Mouse (Mus musculus) midbrain, embryonic 15.5 days (tissue): ENCODE measurements around the gene Cep135. TPM values are rescaled to one million over a fixed set of nuclear protein-coding genes. Genes with fewer than 3 reads are reported as not detected.

Source experiments
- ATAC-seq: fragments of 200-750 bp; cut with Nextera tagmentation; replicated peaks from 2 replicates; pipeline ENCODE4 v1.8.0; 2017; ENCODE audit warnings: moderate TSS enrichment
- H3K27ac ChIP-seq: fragments of 300-500 bp; sonication (generic); 2 replicates; pipeline ENCODE4 v1.5.1; 2015; ENCODE audit warnings: mild to moderate bottlenecking, inconsistent platforms
- H3K27me3 ChIP-seq: fragments of 300-500 bp; sonication (generic); replicated peaks from 2 replicates; pipeline ENCODE4 v1.6.1; 2015; ENCODE audit warnings: inconsistent platforms
- H3K36me3 ChIP-seq: fragments of 300-500 bp; sonication (generic); replicated peaks from 2 replicates; pipeline ENCODE4 v1.6.1; 2015; ENCODE audit warnings: inconsistent platforms
- H3K4me1 ChIP-seq: fragments of 300-500 bp; sonication (generic); 2 replicates; pipeline ENCODE4 v1.6.1; 2015; ENCODE audit warnings: inconsistent platforms
- H3K4me2 ChIP-seq: fragments of 300-500 bp; sonication (generic); 2 replicates; pipeline ENCODE4 v1.6.1; 2015; ENCODE audit warnings: inconsistent platforms, mild to moderate bottlenecking, moderate library complexity
- H3K4me3 ChIP-seq: fragments of 300-500 bp; sonication (generic); 2 replicates; pipeline ENCODE4 v1.5.1; 2015; ENCODE audit warnings: mild to moderate bottlenecking, inconsistent platforms
- H3K9ac ChIP-seq: fragments of 300-500 bp; sonication (generic); 2 replicates; pipeline ENCODE4 v1.6.1; 2015; ENCODE audit warnings: mild to moderate bottlenecking, inconsistent platforms
- H3K9me3 ChIP-seq: fragments of 300-500 bp; sonication (generic); 2 replicates; pipeline ENCODE4 v1.6.1; 2016; ENCODE audit warnings: inconsistent platforms
- WGBS: fragments of 180-500 bp; shearing (Covaris S2); methylation state at CpG from one replicate; pipeline ENCODE4 v1.1.7; 2015; ENCODE audit warnings: mixed read lengths; 5-methylcytosine and 5-hydroxymethylcytosine counted together
- polyA plus RNA-seq: library from polyadenylated mRNA; unstranded; fragments of >200 nt; fragmentation: Nextera tagmentation; extraction: Ambion mirVana; gene quantifications from 2 replicates; pipeline ENCODE4 v1.2.1, GENCODE M21; 2015

Gene Cep135
- polyA plus RNA-seq, 1 experiment from 2014 or later: 3.7 TPM

- 59% methylated on average over 12 of the region's 12 CpGs for WGBS
- Histone ChIP-seq H3K4me2 (no peak overlapping the region), H3K27me3 (no peaks in the 10 kb centered on the region), H3K27ac (no peak overlapping the region), H3K36me3 (no peaks in the 10 kb centered on the region), H3K4me1 (peaks cover 10% of the 10 kb centered on the region), H3K4me3 (no peak overlapping the region), H3K9me3 (no peaks in the 10 kb centered on the region), H3K9ac (no peak overlapping the region)
- ATAC-seq: no peak
These were observed 103.4 kb downstream of the Cep135 start for GRCm38 (mm10) chr5:76691706-76692424.

Other genes starting within 250 kb of the Cep135 start
- gene Nmu, start 224.9 kb upstream of the Cep135 start, polyA plus RNA-seq: 0.56 TPM in 1 of 2 replicates, not detected in the other
- gene Gm7271, start 104.7 kb upstream of the Cep135 start, polyA plus RNA-seq: 0.50 TPM in 1 of 2 replicates, not detected in the other
- 60.6 and 63.2 TPM in 2 replicates for gene Exoc1, start 59.4 kb upstream of the Cep135 start, polyA plus RNA-seq
- 71.4 and 79.5 TPM in 2 replicates for gene C530008M17Rik, start 67.8 kb downstream of the Cep135 start, polyA plus RNA-seq